Mouse (Mus musculus): ENCODE measurements at regions not wholly inside any gene's neighbourhood (a gene's known extent, or its start where the extent isn't known, plus 50 kb on each side); places are given as distances from the start of the nearest gene placed in this dataset.

DNA sequence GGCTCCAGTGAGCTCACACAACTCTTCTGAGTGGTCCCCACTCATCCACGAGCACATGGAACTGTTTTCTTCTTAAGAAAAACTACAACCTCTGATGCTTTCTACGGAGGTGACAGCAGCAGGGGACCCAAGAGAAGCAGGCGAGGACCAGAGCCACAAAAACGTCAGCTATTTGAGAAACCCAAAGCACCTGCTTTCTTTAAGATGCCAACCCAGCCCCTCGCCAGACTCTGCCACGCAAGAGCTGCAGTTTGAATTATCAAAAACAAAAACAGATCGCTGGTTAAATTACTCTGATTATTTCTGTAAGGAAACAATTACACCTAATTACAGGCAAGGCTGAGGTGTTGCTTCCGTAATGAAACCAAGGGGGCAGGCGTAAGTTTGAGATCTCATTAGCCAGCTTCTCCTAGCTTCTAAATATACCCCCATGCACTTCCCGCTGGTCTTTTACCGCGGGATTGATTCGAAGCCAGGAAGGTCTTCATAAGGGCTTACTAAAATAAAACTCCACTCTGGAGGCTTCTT is 614.1 kb downstream of the Pdcd6ip start:
- DNase-seq (ENCODE audit: low read depth, low spot score): no peak

DNA sequence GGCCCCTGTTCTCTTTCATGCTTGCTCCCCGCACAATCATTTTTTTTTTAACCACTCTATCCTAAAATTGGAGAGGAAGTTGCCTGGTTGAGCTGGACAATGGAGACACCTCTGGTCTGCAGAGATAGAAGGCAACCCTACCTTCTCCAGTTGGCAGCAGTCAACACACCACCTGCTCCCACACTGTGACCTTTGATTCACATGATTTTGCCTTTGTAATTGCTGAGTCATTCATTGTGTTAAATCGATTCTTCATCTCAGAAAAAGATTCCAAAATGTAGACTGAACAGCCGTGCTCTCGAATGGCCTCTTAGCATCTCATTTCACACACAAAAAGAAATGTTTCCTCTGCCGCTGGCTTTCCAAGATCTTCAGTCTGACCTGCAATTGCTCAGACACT is 616.2 kb downstream of the Pdcd6ip start:
- DNase-seq (ENCODE audit: low read depth, low spot score): no peak

DNA sequence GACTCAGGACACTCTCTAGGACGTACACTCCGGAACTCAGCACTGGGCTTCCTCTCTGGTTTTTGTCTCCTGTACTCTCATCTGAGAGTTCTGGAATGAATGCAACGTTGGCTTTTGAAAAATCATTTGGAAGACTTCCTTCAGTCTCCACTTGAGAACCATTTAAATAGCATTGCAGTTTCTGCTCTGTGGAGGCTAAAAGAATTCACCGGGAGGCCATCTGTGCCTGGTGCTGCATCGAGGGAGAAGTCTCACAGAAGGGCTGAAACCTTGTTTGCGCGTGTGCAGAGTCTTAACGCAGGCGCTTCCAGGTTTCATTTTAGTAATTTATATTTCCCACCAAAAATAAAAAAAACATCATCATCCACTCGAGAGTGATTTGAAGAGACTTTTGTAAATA is 620.3 kb downstream of the Pdcd6ip start:
- no peak for DNase-seq (ENCODE audit: low read depth, low spot score)

DNA sequence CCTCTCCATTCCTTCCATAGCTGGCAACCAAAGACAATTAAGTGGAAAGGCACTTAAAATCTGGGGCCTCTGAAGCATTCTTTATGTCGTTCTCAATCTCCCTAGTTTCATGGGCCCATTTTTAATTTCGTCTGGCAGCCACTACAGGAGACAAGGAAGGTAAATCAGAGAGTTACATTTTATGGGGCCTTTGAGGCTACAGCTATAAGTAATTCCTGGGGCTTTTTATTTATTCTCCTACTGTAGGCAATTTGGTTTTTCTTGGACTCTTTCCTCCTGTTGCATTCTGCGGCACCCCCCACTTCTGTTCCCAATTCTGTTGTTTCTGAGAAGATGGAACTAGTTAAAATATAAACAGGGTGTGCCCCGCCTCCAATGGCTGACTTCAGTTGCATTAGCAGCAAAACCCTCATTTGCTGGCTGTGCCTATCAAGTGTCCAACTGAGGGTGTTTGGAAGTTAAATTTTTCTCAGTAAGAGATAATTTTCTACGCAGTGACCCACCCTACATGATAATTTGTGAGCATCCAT is 622.7 kb downstream of the Pdcd6ip start:
- no peak for DNase-seq (ENCODE audit: low read depth, low spot score)

DNA sequence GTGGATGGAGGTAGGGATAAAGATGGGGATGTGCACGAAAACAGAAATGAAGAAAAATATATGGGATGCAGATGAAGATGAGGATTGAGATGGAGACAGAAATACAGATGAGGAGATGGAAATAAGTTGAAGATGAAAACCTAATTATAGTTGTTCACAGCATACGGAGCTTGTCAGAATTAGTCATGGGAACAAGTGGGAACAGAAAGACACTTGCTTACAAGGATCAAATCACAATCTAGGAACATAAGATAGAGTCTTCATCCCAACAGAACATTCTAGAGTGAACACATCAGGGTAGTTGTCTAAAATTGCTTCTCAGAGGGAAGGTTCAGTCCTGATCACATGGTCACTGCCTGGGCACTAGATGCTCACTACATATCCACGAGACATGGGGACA is 633.2 kb downstream of the Pdcd6ip start:
- DNase-seq (ENCODE audit: low read depth, low spot score): no peak

DNA sequence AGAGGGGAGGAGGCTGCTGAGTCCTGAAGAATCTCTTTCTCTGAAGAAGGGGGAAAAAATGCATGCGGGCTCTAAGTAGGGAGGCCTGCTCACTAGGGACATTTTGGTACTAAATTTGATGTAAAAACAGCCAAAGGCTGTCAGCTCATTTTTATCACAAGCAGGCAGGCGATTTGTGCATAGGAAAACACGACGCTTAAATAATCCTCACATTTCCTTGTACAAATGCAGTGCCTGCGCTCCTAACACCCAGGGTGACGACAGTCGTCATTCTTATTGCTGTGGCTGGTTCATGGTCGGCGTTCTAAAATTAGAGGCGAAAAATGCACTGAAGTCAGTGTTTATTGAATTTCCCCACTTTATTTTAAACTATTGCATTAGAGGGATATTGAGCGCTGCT is 650.6 kb downstream of the Pdcd6ip start:
- no peak for DNase-seq (ENCODE audit: low read depth, low spot score)

DNA sequence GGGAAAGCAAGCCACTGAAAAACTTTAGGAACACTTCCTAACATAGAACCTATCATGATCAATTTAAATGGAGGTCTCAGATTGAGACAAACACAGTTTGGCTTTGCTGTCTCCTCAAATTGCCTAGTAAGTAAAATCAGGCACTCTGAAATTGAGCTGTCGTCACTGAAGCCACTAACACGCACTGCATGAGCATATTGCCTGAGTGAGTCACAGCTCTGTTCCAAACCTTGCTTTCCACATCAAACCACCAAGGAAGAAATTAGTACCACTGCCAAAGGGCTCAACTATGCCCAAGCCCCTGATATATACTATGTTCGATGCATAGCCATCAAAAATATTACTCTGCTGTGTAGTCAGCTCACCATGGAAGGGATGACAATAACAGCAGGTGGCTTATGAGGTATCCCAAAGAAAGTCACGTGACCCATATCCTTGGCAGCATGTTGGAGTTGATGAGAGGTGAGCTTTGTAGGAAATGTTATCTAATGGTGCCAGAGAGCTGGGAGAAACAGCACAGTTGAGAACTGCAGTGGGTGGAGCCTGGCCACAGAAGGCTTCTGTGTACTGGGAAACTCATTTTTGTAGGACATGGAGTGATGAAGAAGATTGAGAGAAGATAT is 663.4 kb downstream of the Pdcd6ip start:
- no peak for DNase-seq (ENCODE audit: low read depth, low spot score)

DNA sequence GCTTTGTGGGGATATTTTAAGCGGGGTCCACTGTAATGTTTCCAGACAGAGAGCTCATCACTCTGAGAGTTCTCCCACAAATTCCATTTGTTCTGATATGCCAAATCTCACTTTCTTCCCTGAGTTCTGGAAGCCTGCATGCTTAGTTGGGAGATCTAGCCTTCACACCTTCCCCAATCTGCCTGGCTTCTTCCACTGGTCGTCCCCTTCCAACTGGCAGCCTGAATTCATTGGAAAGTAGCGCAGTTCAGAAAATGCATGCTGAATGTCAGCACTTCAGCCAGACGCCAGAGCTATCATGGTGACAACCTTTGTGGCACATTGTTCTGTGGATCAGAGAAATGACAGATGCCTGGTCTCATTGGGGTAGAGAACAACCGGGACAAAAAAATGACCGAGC is 667.2 kb downstream of the Pdcd6ip start:
- no peak for DNase-seq (ENCODE audit: low read depth, low spot score)

DNA sequence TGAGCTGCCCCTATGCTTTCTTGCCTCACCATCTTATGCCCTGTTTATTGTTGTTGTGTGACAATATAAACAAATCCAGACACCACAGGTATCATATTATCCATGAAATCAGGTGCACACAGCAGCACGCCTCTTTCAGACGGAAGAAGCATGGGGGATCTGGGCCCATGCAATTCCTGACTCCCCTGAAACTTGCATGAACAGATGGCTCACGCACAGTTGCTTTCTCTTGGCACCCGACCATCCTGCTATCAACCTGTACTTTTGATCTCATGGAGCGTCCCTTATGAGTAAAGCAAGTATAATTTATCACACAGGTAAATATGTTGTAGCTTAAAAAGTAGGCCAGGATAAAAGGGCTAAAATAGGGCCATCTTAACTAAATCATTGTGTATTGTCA is 674.1 kb downstream of the Pdcd6ip start:
- DNase-seq (ENCODE audit: low read depth, low spot score): no peak

DNA sequence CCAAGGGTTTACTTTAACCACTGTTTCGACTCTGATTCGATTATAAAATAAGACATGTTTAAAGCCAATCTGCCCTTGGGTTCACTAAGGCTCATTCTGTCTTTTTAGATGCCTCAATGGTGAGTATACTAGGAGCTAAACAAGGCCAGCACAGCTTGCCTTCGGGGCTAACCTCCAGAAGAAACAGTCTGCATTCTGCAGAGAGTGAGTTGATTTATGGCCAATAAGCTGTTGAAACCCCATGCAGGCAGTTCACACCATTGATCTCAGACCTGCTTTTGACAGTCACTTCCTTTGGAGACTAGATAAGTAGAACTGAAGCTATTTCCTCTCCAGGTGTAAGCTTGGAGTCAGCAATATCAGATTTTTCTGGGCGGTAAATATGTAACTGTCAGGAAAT is 679.0 kb downstream of the Pdcd6ip start:
- DNase-seq (ENCODE audit: low read depth, low spot score): no peak

DNA sequence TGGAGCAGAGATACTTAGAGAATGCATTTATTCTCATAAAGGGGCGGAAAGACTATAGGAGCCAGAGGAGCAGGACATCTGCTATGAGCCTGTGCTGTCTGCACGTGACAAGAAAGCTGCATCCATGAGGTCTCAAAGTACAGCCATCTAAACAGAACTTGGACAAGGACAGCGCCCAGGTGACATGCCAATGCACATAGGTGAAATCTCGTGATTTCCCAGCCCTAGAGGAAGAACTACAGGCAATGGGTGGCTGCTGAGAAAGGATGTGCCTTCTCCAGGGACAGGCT is 681.2 kb downstream of the Pdcd6ip start:
- DNase-seq (ENCODE audit: low read depth, low spot score): no peak

DNA sequence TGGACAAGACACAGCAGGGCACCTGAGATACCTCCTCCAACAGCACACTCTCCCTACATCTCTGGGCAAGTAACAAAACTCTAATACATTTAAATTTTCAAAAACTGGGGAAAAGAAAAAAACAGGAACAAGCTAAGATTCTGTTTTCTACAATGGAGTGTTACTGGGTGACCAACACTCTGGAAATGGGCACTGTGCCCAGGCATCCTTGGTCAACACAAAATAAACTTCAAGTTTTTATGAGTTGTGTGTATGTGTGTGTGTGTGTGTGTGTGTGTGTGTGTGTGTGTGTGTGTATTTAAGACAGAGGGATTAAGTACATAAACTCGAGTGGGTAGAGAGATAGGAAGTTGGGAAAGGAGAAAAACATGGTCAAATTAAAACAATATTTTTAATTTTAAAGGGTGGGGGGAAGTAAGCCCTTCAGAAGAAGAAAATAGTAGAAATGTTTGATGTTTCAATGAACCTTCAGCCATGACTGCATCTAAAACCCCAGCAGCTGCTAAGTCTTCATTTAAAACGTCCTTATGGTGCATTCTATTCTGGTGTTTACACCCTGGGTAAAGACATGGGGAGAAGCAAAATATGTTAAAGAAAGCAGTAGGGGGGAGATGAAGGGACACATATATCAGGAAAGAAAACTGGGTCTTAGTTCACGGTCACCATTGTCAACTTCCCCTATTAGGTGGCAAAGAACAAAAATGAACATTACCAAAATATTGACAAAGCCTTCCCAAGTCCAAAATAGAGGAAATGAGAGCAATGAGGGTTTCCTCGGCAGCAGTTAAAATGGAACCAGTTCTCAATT is 681.8 kb downstream of the Pdcd6ip start:
- DNase-seq (ENCODE audit: low read depth, low spot score): no peak

DNA sequence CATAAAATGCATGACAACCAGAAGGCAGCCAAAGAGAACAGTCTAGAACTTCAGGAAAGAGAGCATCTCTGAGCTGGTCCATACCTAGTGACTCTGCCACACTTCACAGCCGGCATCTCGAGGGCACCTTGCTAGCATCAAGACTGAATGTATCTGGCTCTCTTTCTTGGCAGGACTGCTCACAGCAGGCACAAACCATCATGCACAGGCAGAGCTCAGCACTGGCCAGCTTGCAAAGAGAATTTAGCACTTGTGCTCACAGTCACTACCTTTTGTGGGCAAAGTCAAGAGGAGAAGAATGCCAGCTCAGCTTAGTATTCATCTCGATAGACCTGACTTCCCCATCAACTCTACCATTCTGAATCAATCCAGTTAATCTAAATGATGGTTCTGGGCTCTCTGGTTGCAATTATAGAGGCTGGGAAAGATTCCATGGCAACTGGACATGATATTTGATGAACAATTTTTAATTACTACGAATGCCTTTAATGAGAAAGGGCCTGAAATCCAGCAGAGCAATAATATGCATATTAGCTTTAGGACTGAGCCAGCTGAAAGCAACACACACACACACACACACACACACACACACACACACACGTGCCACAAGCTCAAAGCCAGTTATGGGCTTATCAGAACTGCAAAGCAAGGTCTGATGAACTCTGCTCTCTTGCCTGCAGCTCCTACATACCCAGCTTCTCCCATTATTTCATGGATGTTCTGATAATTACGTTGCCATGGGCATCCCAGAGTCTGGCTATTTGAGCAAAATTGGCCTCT is 686.0 kb downstream of the Pdcd6ip start:
- no peak for DNase-seq (ENCODE audit: low read depth, low spot score)

DNA sequence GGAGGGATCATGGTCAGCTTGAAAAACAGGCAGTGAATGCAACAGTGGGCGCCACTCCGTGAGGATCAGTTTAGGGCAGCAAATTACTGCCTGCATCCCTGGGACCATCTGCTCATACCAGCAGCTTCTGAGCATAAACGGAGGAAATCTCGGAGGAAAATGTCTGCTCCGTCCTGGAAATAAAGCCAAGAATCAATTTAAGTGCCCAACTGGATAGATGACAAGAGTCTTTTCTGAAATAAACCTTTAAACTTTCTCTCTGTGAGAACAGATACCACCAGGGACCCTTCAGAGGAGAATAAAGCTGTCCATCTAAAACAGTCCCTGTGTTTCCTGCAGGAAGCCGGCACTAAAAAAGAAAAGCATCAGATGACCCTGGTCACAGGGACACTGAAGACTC is 688.5 kb downstream of the Pdcd6ip start:
- DNase-seq (ENCODE audit: low read depth, low spot score): no peak

DNA sequence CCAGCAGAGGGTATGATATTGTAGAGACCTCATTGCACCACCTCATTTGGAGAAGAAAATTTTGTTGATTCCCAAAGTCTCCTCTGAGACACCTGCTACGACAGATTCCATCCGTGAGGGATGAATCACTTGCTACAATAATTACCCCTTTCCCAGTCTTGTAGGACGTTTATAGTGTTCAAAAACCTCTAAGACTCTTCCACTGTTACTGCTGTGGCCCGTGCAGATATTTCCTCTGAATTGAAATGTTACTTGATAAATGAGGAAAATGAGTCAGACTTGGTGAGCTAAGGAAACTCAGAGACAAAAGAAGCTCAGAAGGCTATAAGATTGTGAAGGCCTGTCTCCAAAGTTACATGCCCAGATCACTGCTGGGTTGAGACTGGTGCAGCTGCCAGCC is 700.0 kb downstream of the Pdcd6ip start:
- DNase-seq (ENCODE audit: low read depth, low spot score): no peak

DNA sequence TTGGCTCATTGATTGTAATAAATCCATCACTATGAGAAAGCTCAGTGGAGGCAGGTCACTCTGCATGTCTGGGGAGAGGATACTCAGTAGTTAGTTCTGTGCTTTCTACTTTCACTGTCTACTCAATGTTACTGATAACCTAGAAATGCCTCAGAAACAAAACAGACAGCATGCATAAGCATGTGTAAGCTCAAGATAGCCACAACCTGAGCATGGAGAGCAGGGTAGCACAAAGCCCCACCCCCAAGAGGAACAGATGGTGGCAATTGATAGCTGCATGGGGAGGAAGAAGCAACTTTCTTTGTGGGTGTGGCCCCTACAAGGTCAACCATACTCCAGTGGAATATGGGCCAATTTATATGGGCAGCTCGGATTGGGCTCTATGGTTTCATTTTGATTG is 711.9 kb downstream of the Pdcd6ip start:
- DNase-seq (ENCODE audit: low read depth, low spot score): no peak

DNA sequence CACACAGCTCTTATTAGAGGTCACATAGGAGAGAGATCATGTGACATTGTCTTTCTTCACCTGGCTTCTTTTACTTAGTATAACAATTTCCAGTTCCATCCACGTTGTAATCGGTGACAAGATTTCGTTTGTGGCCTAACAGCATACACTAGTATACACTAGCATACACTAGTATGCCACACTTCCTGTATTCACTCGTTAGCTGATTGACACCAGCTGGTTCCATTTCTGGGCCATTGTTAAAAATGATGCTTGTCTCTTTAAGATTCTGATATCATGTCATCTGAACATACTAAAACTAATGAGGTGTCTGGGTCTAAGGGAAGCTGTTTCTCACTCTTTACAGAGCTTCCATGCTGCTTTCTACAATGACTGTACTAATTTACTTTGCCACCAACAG is 713.3 kb downstream of the Pdcd6ip start:
- no peak for DNase-seq (ENCODE audit: low read depth, low spot score)

DNA sequence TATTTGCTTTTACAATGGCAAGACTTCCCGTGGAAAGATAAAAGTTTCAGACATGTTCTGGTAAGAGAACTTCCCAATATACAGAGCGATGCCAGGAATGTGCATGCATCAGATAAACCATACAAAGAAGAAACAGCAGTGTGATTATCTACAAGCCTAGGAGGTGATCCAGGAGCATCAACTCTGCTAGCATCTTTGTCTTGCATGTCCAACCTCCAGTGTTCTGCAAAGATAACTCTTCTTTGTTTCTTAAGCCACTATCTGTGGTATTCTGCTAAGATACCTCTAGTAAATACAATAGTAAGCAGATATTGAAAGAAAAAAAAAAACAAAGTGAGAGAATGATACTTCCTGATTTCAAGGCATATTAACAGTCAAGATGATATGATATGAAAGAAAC is 714.4 kb downstream of the Pdcd6ip start:
- no peak for DNase-seq (ENCODE audit: low read depth, low spot score)

DNA sequence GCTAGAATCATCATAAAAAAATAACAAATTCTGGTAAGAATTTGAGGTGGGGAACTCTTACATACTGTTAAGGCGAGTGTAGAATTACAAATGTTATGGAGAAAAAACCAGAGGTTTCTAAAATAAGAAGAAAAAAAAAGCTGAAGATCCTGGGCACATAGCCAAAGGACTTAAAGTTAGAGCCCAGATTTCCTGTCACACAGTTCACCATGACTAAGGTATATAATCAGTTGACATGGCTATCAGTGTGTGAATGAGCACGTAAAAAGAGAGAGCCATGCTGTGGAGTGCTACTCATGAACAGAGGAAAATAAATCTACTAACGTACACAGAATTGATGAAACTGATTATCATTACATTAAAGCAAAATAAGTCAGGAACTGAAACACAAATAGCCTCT is 715.1 kb downstream of the Pdcd6ip start:
- no peak for DNase-seq (ENCODE audit: low read depth, low spot score)

DNA sequence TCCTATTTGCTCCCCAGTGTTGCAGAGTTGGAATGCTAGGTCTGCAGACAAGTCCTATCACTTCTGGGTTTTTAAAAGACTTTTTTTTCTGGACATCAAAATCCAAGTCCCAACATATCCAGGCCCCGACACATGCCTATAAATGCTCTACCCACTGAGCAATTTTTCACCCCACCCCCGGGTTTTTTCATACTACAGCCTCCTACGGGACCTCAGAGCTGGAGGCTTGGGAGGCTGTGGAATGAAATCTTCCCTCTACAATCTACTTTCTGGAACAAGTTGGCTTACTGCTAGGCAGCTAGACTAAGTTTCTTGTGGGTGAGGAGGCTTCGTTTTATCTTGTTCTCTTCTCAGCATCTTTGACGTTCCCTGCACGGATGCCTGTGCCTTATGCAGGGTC is 724.7 kb downstream of the Pdcd6ip start:
- DNase-seq (ENCODE audit: low read depth, low spot score): no peak

DNA sequence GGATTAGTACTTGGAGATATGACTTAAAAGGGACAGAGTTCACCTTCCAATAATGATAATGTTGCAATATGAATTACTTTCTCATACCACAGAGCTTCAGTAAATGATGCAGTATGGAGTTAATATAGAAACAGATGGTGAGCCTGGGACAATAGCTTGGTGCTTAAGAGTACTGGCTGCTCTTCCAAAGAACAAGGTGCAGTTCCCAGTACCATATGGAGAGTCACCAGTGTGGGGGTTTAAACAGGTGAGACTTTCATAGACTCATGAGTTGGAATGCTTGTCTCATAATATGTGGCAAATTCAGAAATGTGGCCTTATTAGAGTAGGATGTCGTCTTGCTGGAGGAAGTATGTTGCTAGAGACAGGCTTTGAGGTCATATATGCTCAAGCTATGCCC is 715.8 kb upstream of the Arpp21 start:
- no peak for DNase-seq (ENCODE audit: low read depth, low spot score)

DNA sequence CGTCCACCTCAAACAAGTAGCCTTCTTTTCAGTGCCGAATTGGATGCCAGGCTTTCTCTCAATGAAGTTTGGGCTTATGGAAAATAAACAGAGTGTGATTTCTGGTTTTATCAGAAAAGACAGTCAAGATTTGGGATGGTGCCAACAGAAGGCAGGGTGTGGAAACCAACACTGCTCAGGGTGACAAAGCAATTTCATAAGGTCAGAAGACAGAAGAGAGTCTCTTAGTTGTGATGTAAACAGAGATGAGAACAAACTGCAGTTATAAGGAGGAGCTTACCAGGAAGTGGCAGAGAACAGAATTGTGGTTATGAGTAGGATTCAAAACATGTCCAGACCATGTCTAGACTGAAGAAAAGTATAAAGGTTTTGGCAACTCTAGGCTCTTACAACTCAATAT is 714.3 kb upstream of the Arpp21 start:
- no peak for DNase-seq (ENCODE audit: low read depth, low spot score)

DNA sequence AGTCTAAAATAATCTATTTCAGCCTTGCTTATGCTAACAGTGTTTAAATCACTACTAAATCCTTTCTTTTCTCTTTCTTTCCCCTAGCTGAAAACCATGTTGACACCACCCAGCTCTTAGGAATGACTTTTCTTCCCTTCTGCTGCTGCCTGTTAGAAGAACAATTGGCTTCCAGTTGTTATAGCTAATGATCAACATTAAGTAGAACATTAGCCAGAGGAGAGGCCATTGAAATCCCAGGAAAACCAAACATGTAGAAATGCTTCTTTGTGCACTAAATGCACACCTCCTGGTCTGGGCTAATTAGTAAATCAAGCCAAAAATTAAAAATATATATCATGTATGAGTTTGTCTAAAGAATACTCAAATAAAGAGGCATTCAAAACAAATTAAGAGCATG is 703.0 kb upstream of the Arpp21 start:
- DNase-seq (ENCODE audit: low read depth, low spot score): no peak

Measured in 3T3-L1 (cell line).